Mouse (Mus musculus) CH12.LX (cell line): ENCODE results near the gene Arid4a. TPM values are rescaled to one million over a fixed set of nuclear protein-coding genes. Genes with fewer than 3 reads are reported as not detected.

Experiments
- DNase-seq: peaks from one replicate; pipeline ENCODE4 v3.0.0-alpha.2; 2013; ENCODE audit errors: extremely low read depth
- H3K27ac ChIP-seq: 2 replicates; pipeline ENCODE4 v1.5.1; 2012; ENCODE audit warnings: low read depth, mild to moderate bottlenecking, control low read depth, moderate library complexity; ENCODE audit not compliant: insufficient read depth
- H3K27me3 ChIP-seq: replicated peaks from 2 replicates; pipeline ENCODE3; 2012; ENCODE audit warnings: inconsistent platforms
- H3K36me3 ChIP-seq, 2 experiments: replicated peaks in 1 of 2; 2 replicates each; pipeline versions ENCODE3 to v1.6.1; 2012; ENCODE audit warnings: inconsistent platforms in 1 of 2, low read length in 1 of 2, mild to moderate bottlenecking in 1 of 2, mixed read lengths in 1 of 2, moderate library complexity in 1 of 2; ENCODE audit not compliant: control insufficient read depth in 1 of 2, insufficient read depth in 1 of 2
- H3K4me1 ChIP-seq, 2 experiments: 2 replicates each; pipeline ENCODE4 v1.6.1; 2012; ENCODE audit warnings: inconsistent platforms in 1 of 2, moderate library complexity in 1 of 2; ENCODE audit not compliant: insufficient read depth in 2 of 2, control insufficient read depth in 1 of 2
- H3K4me2 ChIP-seq: 2 replicates; pipeline ENCODE4 v1.6.1; 2012; ENCODE audit warnings: low read depth, mild to moderate bottlenecking, control low read depth; ENCODE audit not compliant: poor library complexity, insufficient read depth, severe bottlenecking
- H3K4me3 ChIP-seq, 3 experiments: fragments of 150-350 bp in 1 of 3; sonication (generic) in 1 of 3; replicated peaks in 1 of 3; 2 replicates each; pipeline versions ENCODE3 to v1.5.1; 2011 to 2012; ENCODE audit warnings: low read depth in 2 of 3, low read length in 2 of 3, mild to moderate bottlenecking in 2 of 3, moderate library complexity in 2 of 3, control low read depth in 1 of 3, improper control_type of control experiment in 1 of 3, inconsistent platforms in 1 of 3, mixed read lengths in 1 of 3; ENCODE audit not compliant: poor library complexity in 1 of 3
- H3K79me2 ChIP-seq: replicated peaks from 2 replicates; pipeline ENCODE4 v1.6.1; 2012; ENCODE audit warnings: mild to moderate bottlenecking, moderate library complexity; ENCODE audit not compliant: control insufficient read depth, poor library complexity, insufficient read depth, severe bottlenecking; ENCODE audit errors: extremely low read depth
- H3K9ac ChIP-seq: 2 replicates; pipeline ENCODE4 v1.6.1; 2012; ENCODE audit warnings: low read depth, mild to moderate bottlenecking, control low read depth, moderate library complexity; ENCODE audit not compliant: insufficient read depth
- H3K9me3 ChIP-seq: replicated peaks from 2 replicates; pipeline ENCODE3; 2012; ENCODE audit warnings: low read length, inconsistent platforms, mixed read lengths
- CHD1 ChIP-seq: IDR thresholded peaks from 2 replicates; pipeline ENCODE4 v1.6.1; 2012; ENCODE audit warnings: low read depth, low read length, improper control_type of control experiment, inconsistent platforms
- CHD2 ChIP-seq: IDR thresholded peaks from 2 replicates; pipeline ENCODE4 v1.6.1; 2011; ENCODE audit warnings: low read length, improper control_type of control experiment
- CTCF ChIP-seq, 2 experiments: IDR thresholded peaks in 1 of 2; conservative IDR thresholded peaks in 1 of 2; 2 replicates each; pipeline ENCODE4 v1.5.1; 2011 to 2012; ENCODE audit warnings: low read depth in 2 of 2, low read length in 2 of 2, improper control_type of control experiment in 1 of 2, inconsistent platforms in 1 of 2, mild to moderate bottlenecking in 1 of 2, moderate library complexity in 1 of 2
- E2F4 ChIP-seq: IDR thresholded peaks from 2 replicates; pipeline ENCODE4 v1.6.1; 2011; ENCODE audit warnings: low read depth, low read length, improper control_type of control experiment; ENCODE audit not compliant: insufficient replicate concordance
- ELF1 ChIP-seq: IDR thresholded peaks from 2 replicates; pipeline ENCODE4 v1.6.1; 2014; ENCODE audit warnings: low read depth, mild to moderate bottlenecking, inconsistent platforms, low read length, improper control_type of control experiment
- ETS1 ChIP-seq: conservative IDR thresholded peaks from 2 replicates; pipeline ENCODE4 v1.6.1; 2012; ENCODE audit warnings: low read depth, mild to moderate bottlenecking, inconsistent platforms, low read length, improper control_type of control experiment, moderate library complexity
- HCFC1 ChIP-seq: IDR thresholded peaks from 2 replicates; pipeline ENCODE4 v1.6.1; 2012; ENCODE audit warnings: low read depth, mild to moderate bottlenecking, inconsistent platforms, low read length, improper control_type of control experiment
- KAT2A ChIP-seq: IDR thresholded peaks from 2 replicates; pipeline ENCODE4 v1.6.1; 2012; ENCODE audit warnings: low read length, improper control_type of control experiment, inconsistent platforms; ENCODE audit not compliant: insufficient replicate concordance
- MAFK ChIP-seq: IDR thresholded peaks from 2 replicates; pipeline ENCODE4 v1.6.1; 2011; ENCODE audit warnings: low read length, improper control_type of control experiment; ENCODE audit not compliant: insufficient replicate concordance
- MAZ ChIP-seq: IDR thresholded peaks from 2 replicates; pipeline ENCODE4 v1.6.1; 2012; ENCODE audit warnings: low read depth, mild to moderate bottlenecking, inconsistent platforms, low read length, improper control_type of control experiment, moderate library complexity
- MEF2A ChIP-seq: IDR thresholded peaks from 2 replicates; pipeline ENCODE4 v1.6.1; 2014; ENCODE audit warnings: low read depth, mild to moderate bottlenecking, inconsistent platforms, low read length, improper control_type of control experiment, borderline replicate concordance
- MXI1 ChIP-seq: IDR thresholded peaks from 2 replicates; pipeline ENCODE4 v1.6.1; 2011; ENCODE audit warnings: mild to moderate bottlenecking, low read depth, low read length, improper control_type of control experiment
- NELFE ChIP-seq: IDR thresholded peaks from 2 replicates; pipeline ENCODE4 v1.6.1; 2011; ENCODE audit warnings: low read depth, low read length, improper control_type of control experiment
- NRF1 ChIP-seq: IDR thresholded peaks from 2 replicates; pipeline ENCODE4 v1.6.1; 2014; ENCODE audit warnings: low read depth, mild to moderate bottlenecking, inconsistent platforms, low read length, improper control_type of control experiment, moderate library complexity
- RAD21 ChIP-seq: IDR thresholded peaks from 2 replicates; pipeline ENCODE4 v1.6.1; 2011; ENCODE audit warnings: low read depth, mild to moderate bottlenecking, low read length, improper control_type of control experiment, moderate library complexity
- RCOR1 ChIP-seq: conservative IDR thresholded peaks from 2 replicates; pipeline ENCODE4 v1.6.1; 2012; ENCODE audit warnings: low read depth, mild to moderate bottlenecking, inconsistent platforms, low read length, improper control_type of control experiment
- SIN3A ChIP-seq: IDR thresholded peaks from 2 replicates; pipeline ENCODE4 v1.6.1; 2012; ENCODE audit warnings: low read length, improper control_type of control experiment, inconsistent platforms
- TBP ChIP-seq: conservative IDR thresholded peaks from 2 replicates; pipeline ENCODE4 v1.6.1; 2011; ENCODE audit warnings: low read depth, low read length, improper control_type of control experiment
- TCF12 ChIP-seq: IDR thresholded peaks from 2 replicates; pipeline ENCODE4 v1.6.1; 2014; ENCODE audit warnings: low read depth, mild to moderate bottlenecking, inconsistent platforms, low read length, improper control_type of control experiment
- USF2 ChIP-seq: conservative IDR thresholded peaks from 2 replicates; pipeline ENCODE4 v1.6.1; 2011; ENCODE audit warnings: low read depth, low read length, improper control_type of control experiment
- ZC3H11A ChIP-seq: IDR thresholded peaks from 2 replicates; pipeline ENCODE4 v1.6.1; 2012; ENCODE audit warnings: low read depth, mild to moderate bottlenecking, inconsistent platforms, low read length, improper control_type of control experiment
- ZNF384 ChIP-seq: IDR thresholded peaks from 2 replicates; pipeline ENCODE4 v1.6.1; 2012; ENCODE audit warnings: low read depth, low read length, improper control_type of control experiment, inconsistent platforms
- dilution Hi-C: fragments of 300-500 bp; cut with MboI; formaldehyde crosslinking; loops from 2 replicates; pipeline ENCODE4 v1.14.3; 2020; ENCODE audit warnings: low sequenced_read_pairs; ENCODE audit not compliant: extremely low pct_unique_long_range_greater_than_20kb, extremely low pct_ligation_motif_present
- in situ Hi-C: fragments of 300-500 bp; cut with MboI; formaldehyde crosslinking; loops from 3 replicates; pipeline ENCODE4 v1.14.3; 2019; ENCODE audit warnings: low sequenced_read_pairs, low pct_ligation_motif_present, low pct_unique_long_range_greater_than_20kb, mixed read lengths
- polyA plus RNA-seq: library from polyadenylated mRNA; unstranded; fragments of >175 nt; gene quantifications from 2 replicates; pipeline ENCODE4 v1.2.1, GENCODE M21; 2012; ENCODE audit warnings: low read depth; ENCODE audit not compliant: insufficient read length
- total RNA-seq, 2 experiments: library from RNA; depleted of rRNA; stranded (reverse); fragments of 300-350 nt in 1 of 2; fragments of >200 nt in 1 of 2; gene quantifications; 2 replicates each; pipeline ENCODE4 v1.2.3; 2012 to 2014

The Arid4a gene
- total and polyA plus RNA-seq, 3 experiments = 8.0 to 20.8 (median 9.7) TPM

GRCm38 (mm10) chr12:71000344-71000743, 15.4 kb upstream of the Arid4a start:
- peak overlapping the region; percentile 32; the same call in 1 of the 2 replicates for H3K27ac ChIP-seq
- H3K9me3 ChIP-seq = no peaks in the 10 kb centered on the region
- no peaks in the 10 kb centered on the region for H3K27me3 ChIP-seq
- dilution Hi-C loops = no loop called here
- no peaks in the 10 kb centered on the region for H3K79me2 ChIP-seq
- peaks cover 6 to 22% of the 10 kb centered on the region in 2 experiments for H3K4me1 ChIP-seq
- in situ Hi-C loops = no loop called here
- no peak overlapping the region for H3K4me3 ChIP-seq
- peaks cover 29 to 66% of the 10 kb centered on the region in 2 experiments for H3K36me3 ChIP-seq
- no peak overlapping the region for H3K4me2 ChIP-seq
- H3K9ac ChIP-seq = no peak overlapping the region
- TF ChIP-seq ZNF384 (no peak), SIN3A (no peak), CTCF (conservative IDR thresholded peaks at IDR 0.05 in 1 of 2, IDR thresholded peaks at IDR 0.05 in 1 of 2; ENCODE audit: low read depth in 2 of 2, low read length in 2 of 2) (no peak), NELFE (no peak), USF2 (no peak), ETS1 (no peak), NRF1 (no peak), RAD21 (no peak), ZC3H11A (no peak)
- no peak for DNase-seq

- in situ Hi-C loops = no loop called here
- Histone ChIP-seq H3K9ac (no peak overlapping the region), H3K79me2 (no peaks in the 10 kb centered on the region), H3K4me1 (peaks cover 6 to 22% of the 10 kb centered on the region in 2 experiments), H3K4me2 (no peak overlapping the region), H3K27ac (no peak overlapping the region), H3K4me3 (no peak overlapping the region), H3K27me3 (no peaks in the 10 kb centered on the region), H3K9me3 (no peaks in the 10 kb centered on the region), H3K36me3 (peaks cover 29 to 65% of the 10 kb centered on the region in 2 experiments)
- TF ChIP-seq MXI1 (no peak), TBP (no peak), ELF1 (no peak), CTCF (conservative IDR thresholded peaks at IDR 0.05 in 1 of 2, IDR thresholded peaks at IDR 0.05 in 1 of 2; ENCODE audit: low read depth in 2 of 2, low read length in 2 of 2) (no peak), MAZ (no peak), TCF12 (no peak), CHD2 (no peak), RCOR1 (no peak), USF2 (no peak), KAT2A (no peak), SIN3A (no peak), MAFK (no peak), HCFC1 (no peak), ZNF384 (no peak), CHD1 (no peak), RAD21 (no peak), E2F4 (no peak), MEF2A (no peak)
- no peak for DNase-seq
- dilution Hi-C loops = no loop called here
Measured at GRCm38 (mm10) chr12:71001456-71001855, 14.3 kb upstream of the Arid4a start.
